Mouse (Mus musculus) brain, embryonic 14.5 days (tissue): ENCODE measurements around the gene Slfn1.

Experiments
- CTCF ChIP-seq: fragments of 200-500 bp; IDR thresholded peaks from 2 replicates; pipeline ENCODE4 v1.5.1; 2012; ENCODE audit warnings: inconsistent platforms, mild to moderate bottlenecking, moderate library complexity, borderline replicate concordance; ENCODE audit not compliant: insufficient read depth, insufficient read length; ENCODE audit errors: extremely low read depth
- POLR2A ChIP-seq: fragments of 200-500 bp; IDR thresholded peaks from 2 replicates; pipeline ENCODE4 v1.6.1; 2012; ENCODE audit warnings: mild to moderate bottlenecking, inconsistent platforms, borderline replicate concordance; ENCODE audit not compliant: poor library complexity, insufficient read depth, insufficient read length, severe bottlenecking; ENCODE audit errors: extremely low read depth

DNA sequence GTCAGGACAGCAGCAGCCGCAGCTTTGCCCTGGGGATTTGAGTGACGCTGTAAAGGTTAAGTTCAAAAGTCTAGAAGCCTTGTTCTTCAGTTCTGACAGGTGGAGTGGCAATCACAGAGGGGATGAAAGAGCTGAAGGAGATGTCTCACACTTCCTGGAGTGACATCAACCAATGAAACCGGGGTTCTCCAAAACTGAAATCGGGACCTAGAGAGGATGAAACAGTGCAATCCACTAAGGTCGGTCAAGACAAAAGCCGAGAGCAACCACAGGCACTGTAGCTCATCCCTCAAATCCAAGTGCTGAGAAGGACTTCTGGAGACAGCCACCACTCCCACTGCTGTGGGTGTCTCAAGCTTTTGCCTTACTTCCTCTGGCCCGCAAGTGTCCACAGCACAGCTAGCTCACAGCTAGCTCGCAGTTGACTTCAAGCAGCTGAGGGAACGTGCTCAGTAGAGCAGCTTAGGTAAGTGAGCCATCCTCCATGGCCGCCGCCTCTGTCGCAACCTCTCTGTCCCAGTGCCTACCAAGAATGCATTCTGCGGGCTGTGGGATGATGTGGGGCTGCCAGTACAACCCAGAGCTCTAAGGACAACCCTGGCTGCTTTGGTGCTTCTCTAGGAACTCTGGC, at the start of gene Slfn1:
- no peak for TF ChIP-seq POLR2A
- TF ChIP-seq CTCF = no peak
